20 mouse cellular contexts compared by ENCODE assay signal in the genomic region with DNA sequence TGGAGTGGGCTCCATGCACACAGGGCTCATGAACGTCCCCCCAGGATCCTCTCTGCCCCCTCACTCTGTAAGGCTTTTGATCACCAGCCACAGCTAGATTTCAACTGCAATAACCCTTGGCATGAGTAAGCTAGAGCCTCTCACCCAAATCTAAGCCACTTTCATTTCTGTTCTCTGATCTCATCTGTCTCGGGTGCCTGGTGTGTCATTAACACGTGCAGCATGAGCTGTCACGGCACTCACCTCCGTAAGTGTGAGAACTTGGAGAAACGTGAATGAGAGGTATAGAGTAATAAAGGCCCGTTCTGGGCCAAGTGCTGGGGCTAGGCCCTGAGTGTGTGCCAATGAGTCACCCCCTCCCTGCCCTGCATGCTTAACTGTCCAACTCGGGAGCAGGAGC.
DNase-seq lines count a peak whose midpoint lies in the region.
"Had no signal": no experiment of that assay in that cellular context is flagged by ENCODE, and none has a peak within 500 bp of the region (broad histone marks: within the 10 kb centered on the region; RNA-seq: fewer than 3 reads in every experiment).

No protein-coding gene starts in this region.

- no peaks in the 10 kb centered on the region for H3K27me3 ChIP-seq in limb, embryonic 10.5 days (ENCODE audit: low read depth, poor library complexity, severe bottlenecking)
- H3K27me3 ChIP-seq: CH12.LX; liver, embryonic 12.5 days; stomach, embryonic 15.5 days had no signal

- H3K9me3 ChIP-seq in limb, embryonic 10.5 days (replicated peaks) = no peaks in the 10 kb centered on the region
- H3K9me3 ChIP-seq: embryonic facial prominence, embryonic 13.5 days; forebrain, embryonic 10.5 days; liver, embryonic 12.5 days; stomach, embryonic 15.5 days had no signal

- peak; percentile 8 for DNase-seq in right cerebral cortex, adult 18-20 months
- DNase-seq in right cerebral cortex, postnatal 10 days (ENCODE audit: low spot score in 2 of 2) = no peak
- peak; percentile 80 for DNase-seq in NIH3T3 (ENCODE audit: low read depth)
- no peak for DNase-seq in limb, embryonic 10.5 days (ENCODE audit: low spot score)
- DNase-seq in urinary bladder, postnatal 36 days (ENCODE audit: low spot score in 2 of 2) = peak; percentile 20
- DNase-seq in ovary, postnatal 36 days (ENCODE audit: low spot score) = no peak
- no peak for DNase-seq in layer of hippocampus, adult 8-10 months (ENCODE audit: low spot score in 2 of 2)
- DNase-seq: cerebellum, adult 9-11 months; gastrocnemius, postnatal 25 days; kidney, adult 18-20 months; kidney, postnatal 36 days; lung, embryonic 14.5 days; midbrain, embryonic 14.5 days; spleen, adult 18-20 months; thymus, postnatal 14 days had no signal

- peaks cover 25% of the 10 kb centered on the region for H3K4me1 ChIP-seq in limb, embryonic 10.5 days
- H3K4me1 ChIP-seq: liver, embryonic 12.5 days; stomach, embryonic 15.5 days had no signal

- H3K36me3 ChIP-seq in limb, embryonic 10.5 days = no peaks in the 10 kb centered on the region
- H3K36me3 ChIP-seq: embryonic facial prominence, embryonic 13.5 days; forebrain, embryonic 10.5 days; liver, embryonic 12.5 days; stomach, embryonic 15.5 days had no signal

- no peak overlapping the region for H3K4me3 ChIP-seq in limb, embryonic 10.5 days
- H3K4me3 ChIP-seq: embryonic facial prominence, embryonic 13.5 days; forebrain, embryonic 10.5 days; liver, embryonic 12.5 days; stomach, embryonic 15.5 days had no signal

- H3K27ac ChIP-seq in limb, embryonic 10.5 days = peak overlapping the region; percentile 16; the same call in 1 of the 2 replicates
- H3K27ac ChIP-seq: embryonic facial prominence, embryonic 13.5 days; forebrain, embryonic 10.5 days; liver, embryonic 12.5 days; stomach, embryonic 15.5 days had no signal

- WGBS in limb, embryonic 10.5 days = 63% methylated on average over 8 of the region's 8 CpGs

Comparison
In these comparisons a context has a peak if more than half of its experiments do, and no peak if none do; other contexts are left out.
1. DNase-seq: peak in right cerebral cortex, adult 18-20 months (single experiment), NIH3T3 (single experiment) and urinary bladder, postnatal 36 days (2 of 2); none in right cerebral cortex, postnatal 10 days (0 of 2), limb, embryonic 10.5 days (single experiment), ovary, postnatal 36 days (single experiment) and layer of hippocampus, adult 8-10 months (0 of 2).